Mouse (Mus musculus): ENCODE data around the gene Slco1b2.
"Not testable (repeated sequence)": the region's sequence is repeated elsewhere in the genome, so short reads cannot be mapped to it uniquely, and the experiment has no call there.

Slco1b2 gene

GRCm38 (mm10) chr6:141629291-141629690 is at the start of gene Slco1b2:
TSS of gene Slco1b2 (plus strand) at chr6:141629518.
- DNase-seq (ENCODE audit: low spot score) = no peak

DNA sequence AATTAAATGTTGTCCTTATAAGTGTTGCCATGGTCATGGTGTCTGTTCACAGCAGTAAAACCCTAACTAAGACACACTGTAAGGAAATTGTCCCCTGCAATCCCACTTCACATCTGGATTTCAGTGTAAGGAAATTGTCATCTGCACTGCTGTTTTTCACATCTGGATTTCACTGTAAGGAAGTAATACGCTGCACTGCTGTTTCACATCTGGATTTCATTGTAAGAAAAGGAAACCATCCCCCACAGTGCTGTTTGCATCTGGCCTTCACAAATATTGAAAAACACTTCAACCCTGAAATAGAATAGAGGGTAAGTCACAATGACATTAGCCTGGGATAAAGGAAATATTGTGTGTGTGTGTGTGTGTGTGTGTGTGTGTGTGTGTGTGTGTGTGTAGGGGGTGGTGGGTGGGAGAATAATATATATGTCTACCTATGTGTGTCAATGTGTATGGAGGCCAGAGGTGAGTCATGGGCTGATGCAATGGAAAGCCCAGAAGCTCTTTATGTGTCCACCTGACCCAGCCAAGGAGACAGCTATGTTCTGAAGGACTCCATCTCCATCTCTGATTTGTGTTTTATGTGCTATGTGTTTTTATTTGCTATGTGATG is 44.4 kb upstream of the Slco1b2 start:
- DNase-seq (ENCODE audit: low spot score) = no peak

- no peak for DNase-seq (ENCODE audit: low spot score)
Observed at GRCm38 (mm10) chr6:141590002-141590401, 39.3 kb upstream of the Slco1b2 start.

- not testable (repeated sequence) for DNase-seq (ENCODE audit: low spot score)
Observed at GRCm38 (mm10) chr6:141590598-141591200, 38.6 kb upstream of the Slco1b2 start.

DNA sequence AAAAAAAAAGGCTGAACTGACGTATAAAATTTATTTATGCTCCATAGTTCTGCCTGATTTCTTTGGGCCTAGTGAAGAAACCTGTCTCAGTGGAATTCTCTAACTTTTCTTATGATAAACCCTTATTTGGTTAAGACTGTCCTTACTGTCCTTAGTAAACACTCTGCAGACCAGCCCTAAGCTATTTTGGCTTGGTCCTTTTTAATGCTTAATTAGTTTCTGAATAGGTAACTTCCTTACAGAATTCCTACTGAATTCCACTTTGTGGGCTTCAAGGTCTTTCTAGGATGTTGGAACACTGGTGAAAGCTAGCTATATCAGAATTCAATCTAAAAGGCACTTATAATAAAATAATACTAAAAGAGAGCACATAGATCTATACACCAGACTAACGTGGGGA is 33.2 kb upstream of the Slco1b2 start:
- no peak for DNase-seq (ENCODE audit: low spot score)

GRCm38 (mm10) chr6:141597037-141597436 is 32.3 kb upstream of the Slco1b2 start:
- DNase-seq (ENCODE audit: low spot score) = no peak

- DNase-seq (ENCODE audit: low spot score) = no peak
Observed at GRCm38 (mm10) chr6:141600940-141601339, 28.4 kb upstream of the Slco1b2 start.

DNA sequence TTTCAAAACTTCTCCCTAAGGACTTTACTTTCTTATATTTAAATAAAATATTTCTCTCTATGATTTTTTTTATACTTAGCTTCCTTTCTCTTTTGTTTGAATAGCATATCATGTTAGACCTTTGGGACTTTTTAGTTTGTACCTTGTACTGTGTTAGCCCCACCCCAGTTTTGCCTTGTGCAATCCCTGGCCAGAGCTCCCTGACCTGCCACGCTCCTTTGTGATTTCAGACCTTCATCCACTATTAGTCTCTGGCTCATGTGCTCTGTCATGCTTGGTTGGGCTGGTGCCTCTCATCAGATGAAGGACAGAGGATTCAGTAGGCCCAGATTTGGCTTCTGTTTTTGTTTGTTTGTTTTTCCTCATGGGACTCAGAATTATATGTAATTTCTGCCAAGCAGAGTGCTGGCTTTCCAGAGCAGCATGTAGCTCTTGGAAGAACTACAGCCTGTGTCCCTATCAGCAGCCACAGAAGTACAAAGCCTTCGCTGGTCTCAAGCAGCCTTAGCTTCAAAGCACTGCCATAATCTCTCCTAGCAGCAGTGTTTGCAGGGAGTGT is 18.5 kb upstream of the Slco1b2 start:
- DNase-seq (ENCODE audit: low spot score) = no peak

DNA sequence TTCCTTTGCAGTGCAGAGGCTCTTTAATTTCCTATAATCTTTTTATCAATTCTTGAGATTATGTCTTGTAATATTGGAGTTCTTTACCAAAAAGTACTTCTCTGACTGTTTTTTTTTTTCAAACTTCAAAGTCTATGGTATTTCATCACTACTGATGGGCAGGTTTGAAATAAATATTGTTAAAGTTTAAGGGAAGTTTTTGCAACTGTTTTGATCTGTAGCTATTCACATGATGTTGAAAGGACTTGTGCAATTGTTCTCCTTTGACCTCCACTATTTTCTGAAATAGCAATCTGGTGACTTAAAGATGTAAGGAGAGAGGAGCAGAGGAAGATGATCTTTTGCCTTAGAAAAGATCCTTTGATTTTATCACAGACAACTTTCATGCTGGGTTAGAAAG is 15.3 kb upstream of the Slco1b2 start:
- DNase-seq (ENCODE audit: low spot score) = no peak

DNA sequence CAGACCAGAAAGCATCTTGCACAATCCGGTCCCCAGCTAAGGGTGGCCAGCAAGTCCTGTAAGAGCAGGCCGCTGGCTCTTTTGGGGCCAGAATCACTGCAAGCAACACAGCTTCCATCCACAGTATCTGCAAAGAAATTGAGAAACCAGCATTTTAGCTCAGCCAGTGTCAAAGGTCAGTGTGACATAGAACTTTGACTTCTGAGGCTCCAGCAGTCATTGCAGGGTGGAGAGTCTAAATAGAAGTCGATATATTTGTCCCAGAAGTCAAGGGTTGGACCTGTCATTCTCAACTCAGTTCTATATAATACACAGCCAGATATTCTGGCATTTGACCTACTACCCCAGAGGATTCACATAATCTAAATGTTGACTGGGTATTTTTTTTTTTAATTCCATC is 14.0 kb upstream of the Slco1b2 start:
- no peak for DNase-seq (ENCODE audit: low spot score)

GRCm38 (mm10) chr6:141632935-141633334 is 3.6 kb downstream of the Slco1b2 start:
- DNase-seq (ENCODE audit: low spot score) = no peak

- no peak for DNase-seq (ENCODE audit: low spot score)
Observed at GRCm38 (mm10) chr6:141635250-141635649, 5.9 kb downstream of the Slco1b2 start.

DNA sequence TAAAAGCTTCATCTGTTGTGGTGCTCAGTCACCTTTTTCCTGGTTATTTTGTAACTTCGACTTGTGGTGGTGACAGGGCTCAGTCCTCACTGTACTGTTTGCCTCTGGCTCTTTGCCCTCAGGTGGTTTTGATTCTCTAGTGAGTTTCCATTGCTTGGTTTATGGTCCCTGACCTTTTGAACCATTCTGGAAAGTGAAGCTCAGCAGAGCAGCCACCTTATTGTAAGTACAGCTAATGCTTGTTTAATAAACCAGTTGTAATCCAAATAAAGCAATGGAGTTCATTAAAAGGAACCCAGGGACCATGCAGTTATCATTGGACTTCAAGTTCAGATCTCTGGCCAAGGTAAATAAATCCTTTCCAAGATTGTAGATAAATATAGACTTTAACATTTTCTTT is 11.3 kb downstream of the Slco1b2 start:
- DNase-seq (ENCODE audit: low spot score) = no peak

- no peak for DNase-seq (ENCODE audit: low spot score)
Observed at GRCm38 (mm10) chr6:141687008-141687407, 57.7 kb downstream of the Slco1b2 start.

DNA sequence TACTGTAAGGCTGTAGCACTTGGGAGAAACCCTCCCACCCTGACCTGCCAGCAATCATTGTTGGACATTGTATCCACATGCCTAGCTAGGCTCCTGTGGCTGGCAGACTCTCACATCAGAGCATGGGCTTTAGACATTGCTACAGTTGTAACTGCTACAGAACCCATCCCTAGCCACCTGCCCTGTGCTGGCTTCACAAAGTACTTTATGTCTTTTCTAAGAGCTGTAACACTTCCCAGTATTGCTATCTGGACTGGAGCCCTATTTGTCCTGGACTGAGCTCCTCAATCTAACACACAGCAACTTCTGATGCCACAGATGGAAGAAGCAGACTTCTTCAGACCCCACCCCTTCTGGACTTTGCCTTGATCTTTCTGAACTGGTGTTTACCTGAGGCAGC is 61.9 kb downstream of the Slco1b2 start:
- DNase-seq (ENCODE audit: low spot score) = no peak
